Mouse (Mus musculus) olfactory bulb, adult 2 months (tissue): ENCODE measurements around the gene Olfr1025-ps1. TPM values are rescaled to one million over a fixed set of nuclear protein-coding genes. Genes with fewer than 3 reads are reported as not detected.

Experiments used
- H3K27ac ChIP-seq: fragments of 200-500 bp; 2 replicates; pipeline ENCODE4 v1.5.1; 2012; ENCODE audit warnings: low read depth, low read length; ENCODE audit not compliant: insufficient read depth
- H3K4me1 ChIP-seq: fragments of 200-500 bp; 2 replicates; pipeline ENCODE4 v1.6.1; 2012; ENCODE audit warnings: low read length; ENCODE audit not compliant: control insufficient read depth, insufficient read depth
- H3K4me3 ChIP-seq: fragments of 200-500 bp; 2 replicates; pipeline ENCODE4 v1.5.1; 2012; ENCODE audit warnings: mild to moderate bottlenecking, low read depth, low read length, moderate library complexity; ENCODE audit not compliant: insufficient read depth
- CTCF ChIP-seq: fragments of 200-500 bp; IDR thresholded peaks from 2 replicates; pipeline ENCODE4 v1.5.1; 2012; ENCODE audit warnings: low read depth, mild to moderate bottlenecking, low read length, moderate library complexity; ENCODE audit not compliant: insufficient read depth
- POLR2A ChIP-seq: fragments of 200-500 bp; IDR thresholded peaks from 2 replicates; pipeline ENCODE4 v1.6.1; 2012; ENCODE audit warnings: mild to moderate bottlenecking, low read depth, low read length, moderate library complexity; ENCODE audit not compliant: insufficient read depth
- WGBS: fragments of 180-500 bp; shearing (Covaris S2); methylation state at CpG from one replicate; pipeline ENCODE4 v1.1.7; 2018; 5-methylcytosine and 5-hydroxymethylcytosine counted together
- polyA plus RNA-seq: library from polyadenylated mRNA; stranded (reverse); fragments of >200 nt; gene quantifications from 2 replicates; pipeline ENCODE4 v1.2.4, GENCODE M21; 2012; ENCODE audit warnings: low replicate concordance; ENCODE audit not compliant: missing spikeins, insufficient read depth, insufficient read length

The Olfr1025-ps1 gene
- polyA plus RNA-seq, result not detected in 2 replicates

DNA sequence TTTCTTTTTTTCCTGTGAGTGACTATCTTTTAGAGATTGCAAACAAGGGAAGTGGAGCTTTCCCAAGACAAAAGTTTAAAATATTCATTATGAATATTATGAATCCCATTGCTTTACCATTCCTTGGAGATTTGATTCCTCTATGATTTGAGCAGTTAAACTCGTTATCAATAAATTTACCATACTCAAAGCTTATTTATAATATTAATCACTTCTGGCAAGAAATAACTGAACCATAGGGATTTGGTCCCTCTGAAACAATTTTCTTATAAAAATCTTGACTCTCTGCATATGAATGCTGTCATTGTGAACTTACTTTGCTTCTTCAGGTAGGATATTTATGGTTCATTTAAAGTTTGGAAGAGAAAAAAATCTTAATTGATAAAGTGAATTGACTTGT, at the start of gene Olfr1025-ps1:
TSS of gene Olfr1025-ps1 (plus strand) at position 301 of the 400 bp plus-strand sequence.
- Histone ChIP-seq H3K4me3 (no peak within 1 kb of the TSS), H3K4me1 (no peaks in the 10 kb centered on the region), H3K27ac (no peak within 1 kb of the TSS)
- no peak for TF ChIP-seq POLR2A
- no peak for TF ChIP-seq CTCF
- WGBS, result 45% methylated on average over 1 of the region's 1 CpGs

DNA sequence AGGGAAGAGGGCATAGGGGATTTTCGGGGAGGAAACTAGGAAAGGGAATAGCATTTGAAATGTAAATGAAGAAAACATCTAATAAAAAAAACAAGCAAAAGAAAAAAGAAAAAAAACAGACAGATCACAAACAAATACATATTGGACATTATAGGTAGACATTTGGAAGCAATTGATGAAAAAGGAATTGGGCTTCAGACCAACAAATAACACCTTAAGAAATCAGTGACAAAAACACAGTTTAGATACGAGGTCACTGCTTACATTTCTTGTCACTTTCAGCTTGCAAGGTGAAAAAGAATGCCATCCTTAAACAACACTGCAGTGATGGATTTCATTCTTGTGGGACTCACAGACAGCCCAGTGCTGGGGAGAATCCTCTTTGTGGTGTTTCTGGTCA, 46.7 kb upstream of the Olfr1025-ps1 start, which contains the start of gene Olfr1022:
TSS of gene Olfr1022 (plus strand) at position 301 of the 400 bp plus-strand sequence.
- WGBS, result 45% methylated on average over 2 of the region's 2 CpGs
- Histone ChIP-seq H3K27ac (no peak within 1 kb of the TSS), H3K4me1 (no peaks in the 10 kb centered on the region), H3K4me3 (no peak within 1 kb of the TSS)
- TF ChIP-seq CTCF (no peak), POLR2A (no peak)

DNA sequence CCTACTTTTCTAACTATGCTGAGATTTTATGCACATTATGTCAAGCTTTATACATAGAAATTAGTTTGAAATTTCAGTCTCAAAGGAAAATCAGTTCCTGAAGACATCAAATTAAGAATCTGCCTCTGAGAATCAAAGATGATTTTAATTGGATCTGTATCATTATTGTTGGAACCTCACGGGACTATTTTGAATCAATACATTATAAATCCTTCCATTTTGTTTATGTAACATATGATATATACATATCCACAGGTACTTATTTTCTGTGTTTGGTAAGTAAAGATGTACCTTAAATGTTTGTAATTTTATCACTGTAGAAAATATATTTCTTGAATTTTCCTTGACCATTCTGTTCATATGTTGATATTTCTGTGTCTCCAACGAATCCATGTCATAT, 29.7 kb upstream of the Olfr1025-ps1 start, which contains the start of gene Olfr1023:
TSS of gene Olfr1023 (plus strand) at position 301 of the 400 bp plus-strand sequence.
- no peaks in the 10 kb centered on the region for H3K4me1 ChIP-seq
- H3K27ac ChIP-seq, result no peak within 1 kb of the TSS
- H3K4me3 ChIP-seq, result no peak within 1 kb of the TSS
- no peak for TF ChIP-seq POLR2A
- TF ChIP-seq CTCF, result no peak
- 67% methylated on average over 2 of the region's 2 CpGs for WGBS

GRCm38 (mm10) chr2:85904952-85905351, 10.0 kb upstream of the Olfr1025-ps1 start, which contains the start of gene Olfr1024:
Gene Olfr1024 (minus strand): TSS chr2:85905052.
- TF ChIP-seq CTCF, result no peak
- TF ChIP-seq POLR2A, result no peak
- 86% methylated on average over 3 of the region's 3 CpGs for WGBS
- Histone ChIP-seq H3K4me1 (no peaks in the 10 kb centered on the region), H3K27ac (no peak within 1 kb of the TSS), H3K4me3 (no peak within 1 kb of the TSS)

- Histone ChIP-seq H3K4me1 (no peaks in the 10 kb centered on the region), H3K4me3 (no peak overlapping the region)
- TF ChIP-seq POLR2A (no peak), CTCF (no peak)
Observed at GRCm38 (mm10) chr2:85913197-85913596, 1.8 kb upstream of the Olfr1025-ps1 start.

DNA sequence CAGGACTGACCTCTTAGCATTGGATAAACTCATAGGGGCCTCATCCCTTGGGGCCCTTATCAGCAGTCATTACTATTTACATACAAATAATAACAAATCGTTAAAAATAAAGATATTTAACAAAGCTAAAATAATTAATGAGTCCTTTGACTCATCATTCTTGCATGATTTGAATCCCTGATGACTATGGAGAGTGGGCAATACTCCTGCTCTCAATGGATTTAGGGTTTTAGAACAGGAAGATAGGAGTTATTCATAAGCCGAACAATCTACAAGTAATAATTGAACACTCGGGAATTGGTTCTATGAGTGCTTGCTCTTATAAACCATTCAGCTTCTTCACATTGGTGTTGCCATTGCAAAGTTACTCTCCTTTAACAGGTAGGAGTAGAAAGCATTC, 6.3 kb downstream of the Olfr1025-ps1 start, which contains the start of gene Olfr1026:
TSS of gene Olfr1026 (plus strand) at position 301 of the 400 bp plus-strand sequence.
- WGBS, result 88% methylated on average over 3 of the region's 3 CpGs
- Histone ChIP-seq H3K27ac (no peak within 1 kb of the TSS), H3K4me3 (no peak within 1 kb of the TSS), H3K4me1 (no peaks in the 10 kb centered on the region)
- TF ChIP-seq CTCF (no peak), POLR2A (no peak)

More at GRCm38 (mm10) chr2:85913197-85913596, 1.8 kb upstream of the Olfr1025-ps1 start:
- H3K27ac ChIP-seq, result no peak overlapping the region

DNA sequence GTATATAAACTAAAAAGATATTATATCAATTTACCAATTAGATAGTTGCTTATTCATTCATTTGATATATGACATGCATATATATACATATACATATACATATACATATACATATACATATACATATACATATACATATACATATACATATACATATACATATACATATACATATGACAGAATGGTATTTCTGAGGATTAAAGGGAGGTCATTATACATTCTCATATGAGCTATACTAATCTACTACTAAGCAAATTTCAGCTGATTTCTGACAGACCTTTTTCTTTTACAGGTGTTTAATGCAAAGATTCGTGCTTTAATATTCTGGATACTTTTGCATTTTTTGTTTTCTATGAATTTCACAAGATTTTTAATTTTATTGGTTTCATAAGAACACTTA, 35.1 kb downstream of the Olfr1025-ps1 start, which contains the start of gene Olfr1028:
TSS of gene Olfr1028 (plus strand) at position 301 of the 400 bp plus-strand sequence.
- H3K4me3 ChIP-seq, result no peak within 1 kb of the TSS
- H3K27ac ChIP-seq, result no peak within 1 kb of the TSS
- no peaks in the 10 kb centered on the region for H3K4me1 ChIP-seq
- no peak for TF ChIP-seq POLR2A
- no peak for TF ChIP-seq CTCF
- WGBS, result 72% methylated on average over 1 of the region's 1 CpGs

Other genes starting within 250 kb of the Olfr1025-ps1 start
- gene Olfr1006, start 236.4 kb upstream of the Olfr1025-ps1 start, polyA plus RNA-seq, result not detected in 2 replicates
- gene Olfr1008, start 225.8 kb upstream of the Olfr1025-ps1 start, polyA plus RNA-seq, result not detected in 2 replicates
- gene Olfr1009, start 199.8 kb upstream of the Olfr1025-ps1 start, polyA plus RNA-seq, result not detected in 2 replicates
- not detected in 2 replicates for gene Olfr1012, start 152.4 kb upstream of the Olfr1025-ps1 start, polyA plus RNA-seq
- not detected in 2 replicates for gene Olfr1013, start 148.1 kb upstream of the Olfr1025-ps1 start, polyA plus RNA-seq
- gene Olfr1014, start 142.5 kb upstream of the Olfr1025-ps1 start, polyA plus RNA-seq, result not detected in 2 replicates
- gene Olfr1015, start 133.2 kb upstream of the Olfr1025-ps1 start, polyA plus RNA-seq, result not detected in 2 replicates
- not detected in 2 replicates for gene Olfr1016, start 112.6 kb upstream of the Olfr1025-ps1 start, polyA plus RNA-seq
- gene Olfr1018, start 96.7 kb upstream of the Olfr1025-ps1 start, polyA plus RNA-seq, result not detected in 2 replicates
- gene Olfr1019, start 69.7 kb upstream of the Olfr1025-ps1 start, polyA plus RNA-seq, result not detected in 2 replicates
- gene Olfr1020, start 68.2 kb upstream of the Olfr1025-ps1 start, polyA plus RNA-seq, result not detected in 2 replicates
- not detected in 2 replicates for gene Olfr1022, start 46.6 kb upstream of the Olfr1025-ps1 start, polyA plus RNA-seq
- gene Olfr1023, start 29.6 kb upstream of the Olfr1025-ps1 start, polyA plus RNA-seq, result not detected in 2 replicates
- gene Olfr1024, start 10.1 kb upstream of the Olfr1025-ps1 start, polyA plus RNA-seq, result not detected in 2 replicates
- gene Olfr1026, start 6.4 kb downstream of the Olfr1025-ps1 start, polyA plus RNA-seq, result not detected in 2 replicates
- gene Olfr1028, start 35.2 kb downstream of the Olfr1025-ps1 start, polyA plus RNA-seq, result not detected in 2 replicates
- not detected in 2 replicates for gene Olfr1029, start 58.7 kb downstream of the Olfr1025-ps1 start, polyA plus RNA-seq
- gene Olfr1030, start 64.1 kb downstream of the Olfr1025-ps1 start, polyA plus RNA-seq, result not detected in 2 replicates
- gene Olfr1031, start 75.1 kb downstream of the Olfr1025-ps1 start, polyA plus RNA-seq, result not detected in 2 replicates
- not detected in 2 replicates for gene Olfr1032, start 90.3 kb downstream of the Olfr1025-ps1 start, polyA plus RNA-seq
- not detected in 2 replicates for gene Olfr1033, start 105.4 kb downstream of the Olfr1025-ps1 start, polyA plus RNA-seq
- not detected in 2 replicates for gene Olfr1034, start 130.7 kb downstream of the Olfr1025-ps1 start, polyA plus RNA-seq
- not detected in 2 replicates for gene Olfr1036, start 158.8 kb downstream of the Olfr1025-ps1 start, polyA plus RNA-seq
- gene Olfr1037, start 172.2 kb downstream of the Olfr1025-ps1 start, polyA plus RNA-seq, result not detected in 2 replicates
- not detected in 2 replicates for gene Olfr1039, start 220.7 kb downstream of the Olfr1025-ps1 start, polyA plus RNA-seq
- gene Olfr1040, start 231.5 kb downstream of the Olfr1025-ps1 start, polyA plus RNA-seq, result not detected in 2 replicates
- gene Olfr1042, start 246.6 kb downstream of the Olfr1025-ps1 start, polyA plus RNA-seq, result not detected in 2 replicates